Mouse (Mus musculus) limb, embryonic 11.5 days (tissue): Measurements from ENCODE around the gene Olfr1277. TPM values are rescaled to one million over a fixed set of nuclear protein-coding genes. Genes with fewer than 3 reads are reported as not detected.

Source experiments
- ATAC-seq: fragments of 200-750 bp; cut with Nextera tagmentation; 2 replicates; pipeline ENCODE4 v1.8.0; 2017; ENCODE audit warnings: low read depth; ENCODE audit not compliant: insufficient number of reproducible peaks, low FRiP score, low TSS enrichment
- DNase-seq: peaks from one replicate; pipeline ENCODE4 v3.0.0-alpha.2; 2015; ENCODE audit warnings: low spot score
- H3K27ac ChIP-seq: fragments of 300-500 bp; sonication (generic); replicated peaks from 2 replicates; pipeline ENCODE4 v1.5.1; 2014; ENCODE audit warnings: low read depth, mild to moderate bottlenecking, low read length
- H3K27me3 ChIP-seq: fragments of 300-500 bp; sonication (generic); 2 replicates; pipeline ENCODE4 v1.6.1; 2014; ENCODE audit warnings: mild to moderate bottlenecking, low read length, mixed read lengths; ENCODE audit not compliant: control insufficient read depth, insufficient read depth
- H3K36me3 ChIP-seq: fragments of 300-500 bp; sonication (generic); 2 replicates; pipeline ENCODE4 v1.6.1; 2014; ENCODE audit warnings: mild to moderate bottlenecking, low read length, moderate library complexity, mixed read lengths; ENCODE audit not compliant: control insufficient read depth, insufficient read depth
- H3K4me1 ChIP-seq: fragments of 300-500 bp; sonication (generic); 2 replicates; pipeline ENCODE4 v1.6.1; 2014; ENCODE audit warnings: low read length, mixed read lengths; ENCODE audit not compliant: control insufficient read depth, insufficient read depth
- H3K4me2 ChIP-seq: fragments of 300-500 bp; sonication (generic); 2 replicates; pipeline ENCODE4 v1.6.1; 2014; ENCODE audit warnings: low read depth, mild to moderate bottlenecking, moderate library complexity; ENCODE audit not compliant: severe bottlenecking
- H3K4me3 ChIP-seq: fragments of 300-500 bp; sonication (generic); 2 replicates; pipeline ENCODE4 v1.5.1; 2014; ENCODE audit warnings: low read depth, low read length
- H3K9ac ChIP-seq: fragments of 300-500 bp; sonication (generic); 2 replicates; pipeline ENCODE4 v1.6.1; 2014; ENCODE audit warnings: mild to moderate bottlenecking, low read length
- H3K9me3 ChIP-seq: fragments of 300-500 bp; sonication (generic); 2 replicates; pipeline ENCODE4 v1.6.1; 2016; ENCODE audit warnings: low read length; ENCODE audit not compliant: control insufficient read depth
- WGBS: fragments of 180-500 bp; shearing (Covaris S2); extraction: QIAGEN DNeasy Blood & Tissue Kit; methylation state at CpG from one replicate; pipeline ENCODE4 v1.1.7; 2014; 5-methylcytosine and 5-hydroxymethylcytosine counted together
- polyA plus RNA-seq: library from polyadenylated mRNA; unstranded; fragments of >200 nt; fragmentation: Nextera tagmentation; extraction: Ambion mirVana; gene quantifications from 2 replicates; pipeline ENCODE4 v1.2.1, GENCODE M21; 2014

Gene Olfr1277
- not detected in 2 replicates for polyA plus RNA-seq

- no peak within 1 kb of the TSS for H3K9ac ChIP-seq
- DNase-seq (no peak), ATAC-seq (no peak)
- no peak within 1 kb of the TSS for H3K27ac ChIP-seq
- no peaks in the 10 kb centered on the region for H3K4me1 ChIP-seq
- no peaks in the 10 kb centered on the region for H3K36me3 ChIP-seq
- 81% methylated on average over 2 of the region's 2 CpGs for WGBS
- H3K9me3 ChIP-seq = no peaks in the 10 kb centered on the region
- H3K27me3 ChIP-seq = no peaks in the 10 kb centered on the region
- H3K4me3 ChIP-seq = no peak within 1 kb of the TSS
- H3K4me2 ChIP-seq = no peak within 1 kb of the TSS
These were observed at the start of gene Olfr1277 for GRCm38 (mm10) chr2:111274006-111274405. Gene Olfr1277, minus strand, starts transcription at chr2:111274106.

DNA sequence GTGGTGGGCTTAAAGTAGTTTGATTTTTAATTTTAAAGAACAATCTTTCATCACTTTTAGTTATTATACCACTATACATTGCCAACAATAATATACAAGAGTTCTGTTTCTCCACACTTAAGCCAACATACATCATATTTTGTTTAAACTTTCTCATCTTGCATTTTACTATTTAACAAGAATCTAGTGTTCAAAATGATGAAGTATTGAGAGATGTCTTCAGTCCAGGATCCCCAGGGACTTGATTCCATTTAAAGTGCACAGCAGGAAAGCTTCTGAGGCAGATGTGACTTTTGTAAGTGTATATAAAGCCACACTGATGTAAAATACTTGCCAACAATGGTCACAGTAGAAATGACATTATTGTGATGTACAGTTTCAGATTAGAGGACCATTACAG is 39.8 kb upstream of the Olfr1277 start, which contains the start of gene Olfr1280:
Gene Olfr1280 (plus strand): TSS at position 301 of the 400 bp plus-strand sequence.
- H3K27ac ChIP-seq = no peak within 1 kb of the TSS
- no peaks in the 10 kb centered on the region for H3K9me3 ChIP-seq
- H3K4me2 ChIP-seq = no peak within 1 kb of the TSS
- no peaks in the 10 kb centered on the region for H3K4me1 ChIP-seq
- no peaks in the 10 kb centered on the region for H3K27me3 ChIP-seq
- H3K36me3 ChIP-seq = no peaks in the 10 kb centered on the region
- no peak for DNase-seq
- no peak within 1 kb of the TSS for H3K9ac ChIP-seq
- ATAC-seq = no peak
- no peak within 1 kb of the TSS for H3K4me3 ChIP-seq

DNA sequence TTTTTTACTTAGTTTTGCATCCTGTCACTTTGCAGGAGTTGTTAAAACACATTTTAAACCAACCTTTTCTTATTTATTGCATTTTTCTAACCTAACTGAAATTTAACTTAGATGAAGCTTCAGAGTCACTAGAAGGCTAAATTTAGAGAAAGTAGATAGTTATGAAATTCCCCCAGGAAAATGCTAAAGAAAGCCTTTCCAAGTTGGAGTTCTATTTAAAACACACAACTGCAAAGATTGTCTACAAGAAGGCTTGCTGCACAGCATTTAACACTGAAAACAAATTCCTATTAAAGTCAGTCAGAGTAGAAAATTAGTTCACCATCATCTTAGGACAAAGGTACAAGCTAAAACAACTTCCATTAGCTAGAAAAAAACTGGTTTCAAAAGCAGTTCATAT is 26.5 kb upstream of the Olfr1277 start, which contains the start of gene Olfr1279:
Gene Olfr1279 (plus strand): TSS at position 262 of the 400 bp plus-strand sequence.
- H3K27me3 ChIP-seq = no peaks in the 10 kb centered on the region
- no peak within 1 kb of the TSS for H3K27ac ChIP-seq
- H3K4me1 ChIP-seq = no peaks in the 10 kb centered on the region
- ATAC-seq (no peak), DNase-seq (no peak)
- no peak within 1 kb of the TSS for H3K4me3 ChIP-seq
- H3K9ac ChIP-seq = no peak within 1 kb of the TSS
- no peak within 1 kb of the TSS for H3K4me2 ChIP-seq
- no peaks in the 10 kb centered on the region for H3K36me3 ChIP-seq
- H3K9me3 ChIP-seq = no peaks in the 10 kb centered on the region

DNA sequence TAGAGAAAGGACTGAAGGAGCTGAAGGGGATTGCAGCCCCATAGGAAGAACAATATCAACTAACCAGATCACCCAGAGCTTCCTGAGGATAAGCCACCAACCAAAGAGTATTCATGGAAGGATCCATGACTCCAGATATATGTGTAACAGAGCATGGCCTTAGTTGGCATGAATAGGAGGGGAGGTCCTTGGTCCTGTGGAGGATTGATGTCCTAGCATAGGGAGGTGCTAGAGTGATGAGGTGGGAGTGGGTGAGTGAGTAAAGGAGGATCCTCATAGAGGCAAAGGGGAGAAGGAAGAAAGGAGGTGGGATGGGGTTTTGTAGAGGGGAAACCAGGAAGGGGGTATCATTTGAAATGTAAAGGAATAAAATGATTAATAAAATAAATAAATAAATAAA is 24.6 kb upstream of the Olfr1277 start:
- Histone ChIP-seq H3K4me3 (no peak overlapping the region), H3K27me3 (no peaks in the 10 kb centered on the region), H3K36me3 (no peaks in the 10 kb centered on the region), H3K9me3 (no peaks in the 10 kb centered on the region), H3K9ac (no peak overlapping the region), H3K27ac (no peak overlapping the region), H3K4me2 (no peak overlapping the region), H3K4me1 (no peaks in the 10 kb centered on the region)
- ATAC-seq (no peak), DNase-seq (no peak)

DNA sequence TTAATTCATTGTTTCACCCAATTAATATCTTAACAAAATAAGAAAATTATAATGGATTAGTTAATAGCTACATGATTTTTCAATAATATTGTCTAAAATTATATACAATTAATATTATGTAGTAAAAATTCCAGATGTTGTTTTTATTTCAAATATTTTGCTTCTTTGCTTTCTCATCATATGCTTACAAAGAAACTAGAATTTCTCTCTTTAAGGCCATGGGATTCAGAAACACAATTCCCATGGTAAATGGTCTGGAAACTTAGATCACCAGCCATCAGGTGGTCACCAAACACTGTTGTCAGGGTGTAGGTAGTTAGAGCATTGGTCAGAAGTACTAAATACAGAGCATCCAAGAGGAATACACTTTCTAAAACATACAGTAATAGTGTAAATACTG is 15.9 kb upstream of the Olfr1277 start, which contains the start of gene Olfr1278:
Gene Olfr1278 (plus strand): TSS at position 301 of the 400 bp plus-strand sequence.
- no peaks in the 10 kb centered on the region for H3K4me1 ChIP-seq
- no peaks in the 10 kb centered on the region for H3K27me3 ChIP-seq
- no peak within 1 kb of the TSS for H3K9ac ChIP-seq
- no peak within 1 kb of the TSS for H3K4me2 ChIP-seq
- no peak within 1 kb of the TSS for H3K4me3 ChIP-seq
- DNase-seq = no peak
- no peak within 1 kb of the TSS for H3K27ac ChIP-seq
- H3K36me3 ChIP-seq = no peaks in the 10 kb centered on the region
- ATAC-seq = no peak
- H3K9me3 ChIP-seq = no peaks in the 10 kb centered on the region

GRCm38 (mm10) chr2:111254216-111254615 is 19.7 kb downstream of the Olfr1277 start, which contains the start of gene Olfr1276:
Gene Olfr1276, plus strand, starts transcription at chr2:111254516.
- Histone ChIP-seq H3K4me2 (no peak within 1 kb of the TSS), H3K36me3 (no peaks in the 10 kb centered on the region), H3K9me3 (no peaks in the 10 kb centered on the region), H3K4me1 (no peaks in the 10 kb centered on the region), H3K27ac (no peak within 1 kb of the TSS), H3K9ac (no peak within 1 kb of the TSS), H3K4me3 (no peak within 1 kb of the TSS), H3K27me3 (no peaks in the 10 kb centered on the region)
- ATAC-seq = no peak
- no peak for DNase-seq

GRCm38 (mm10) chr2:111235186-111235585 is 38.7 kb downstream of the Olfr1277 start, which contains the start of gene Olfr1275:
Gene Olfr1275, minus strand, starts transcription at chr2:111235286.
- WGBS = 83% methylated on average over 1 of the region's 1 CpGs
- Histone ChIP-seq H3K4me3 (no peak within 1 kb of the TSS), H3K4me2 (no peak within 1 kb of the TSS)

GRCm38 (mm10) chr2:111229502-111229901 is 44.4 kb downstream of the Olfr1277 start, which contains the start of gene 4930430A15Rik:
Gene 4930430A15Rik, minus strand, starts transcription at chr2:111229602.
- no peaks in the 10 kb centered on the region for H3K9me3 ChIP-seq
- DNase-seq (no peak), ATAC-seq (no peak)
- no peaks in the 10 kb centered on the region for H3K4me1 ChIP-seq
- no peak within 1 kb of the TSS for H3K27ac ChIP-seq
- H3K4me3 ChIP-seq = no peak within 1 kb of the TSS
- no peak within 1 kb of the TSS for H3K9ac ChIP-seq
- 86% methylated on average over 6 of the region's 6 CpGs for WGBS
- no peak within 1 kb of the TSS for H3K4me2 ChIP-seq
- no peaks in the 10 kb centered on the region for H3K36me3 ChIP-seq
- H3K27me3 ChIP-seq = no peaks in the 10 kb centered on the region

More at GRCm38 (mm10) chr2:111235186-111235585, 38.7 kb downstream of the Olfr1277 start, which contains the start of gene Olfr1275:
- Histone ChIP-seq H3K4me1 (no peaks in the 10 kb centered on the region), H3K9me3 (no peaks in the 10 kb centered on the region), H3K27ac (no peak within 1 kb of the TSS), H3K9ac (no peak within 1 kb of the TSS), H3K36me3 (no peaks in the 10 kb centered on the region), H3K27me3 (no peaks in the 10 kb centered on the region)
- DNase-seq (no peak), ATAC-seq (no peak)
